Mouse (Mus musculus): ENCODE results near the gene Calm4.

DNA sequence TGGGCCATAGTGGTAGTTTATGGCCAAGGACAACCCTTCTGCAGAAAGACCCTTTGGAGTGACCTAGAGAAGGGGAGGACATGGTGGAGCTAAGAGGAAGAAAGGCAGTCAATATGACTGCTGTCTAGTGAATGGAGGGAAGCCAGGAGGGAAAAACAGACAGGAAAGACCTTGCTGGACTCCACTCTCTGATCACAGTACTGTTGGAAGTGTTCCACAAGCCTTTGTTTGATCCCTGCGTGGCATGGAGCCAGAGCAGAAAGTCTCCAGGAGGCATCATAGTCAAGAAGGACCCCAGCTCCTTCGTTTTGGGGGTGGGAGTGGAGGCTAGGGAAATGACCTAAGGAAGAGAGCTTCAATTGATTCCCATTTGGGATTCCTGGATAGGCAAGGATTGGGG, 32.4 kb upstream of the Calm4 start:
- TF ChIP-seq CTCF (IDR thresholded peaks at IDR 0.05; ENCODE audit: control insufficient read depth, insufficient read depth, insufficient read length) = no peak
- no peak for TF ChIP-seq MAX (IDR thresholded peaks at IDR 0.05)
- no peak for TF ChIP-seq MYOD1 (IDR thresholded peaks at IDR 0.05; ENCODE audit: control insufficient read depth, insufficient read length, low read depth)

Data from C2C12 (cell line).